Mouse (Mus musculus) C2C12 (cell line): ENCODE measurements around the gene Adra1d.

Source experiments
- CTCF ChIP-seq: IDR thresholded peaks from one replicate; pipeline ENCODE4 v1.5.1; 2011; ENCODE audit not compliant: control insufficient read depth, insufficient read depth, insufficient read length
- MYOG ChIP-seq: IDR thresholded peaks from one replicate; pipeline ENCODE4 v1.6.1; 2011; ENCODE audit not compliant: control insufficient read depth, insufficient read length; ENCODE audit errors: extremely low read depth

DNA sequence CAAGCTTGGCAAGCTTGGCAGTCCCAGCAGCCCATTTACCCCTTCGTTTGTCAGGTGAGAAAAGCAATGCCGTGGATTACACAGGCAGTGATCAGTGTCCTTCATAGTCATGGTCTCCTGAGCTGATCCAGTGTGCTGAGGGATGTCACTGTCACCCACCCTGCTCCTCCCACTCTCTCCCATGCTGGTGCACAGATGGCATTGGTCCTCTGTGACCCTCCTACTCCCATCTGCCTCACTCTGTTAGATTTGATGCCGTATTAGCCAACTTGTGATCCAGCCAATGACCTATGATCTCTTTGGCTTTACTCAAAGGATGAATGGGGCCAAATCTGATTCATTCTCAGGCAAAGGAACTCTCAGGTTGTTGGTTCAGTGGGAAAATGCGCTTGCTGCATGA, 20.4 kb downstream of the Adra1d start:
- no peak for TF ChIP-seq CTCF
- TF ChIP-seq MYOG, result no peak
